Comparison of ENCODE assay signal across 9 mouse cellular contexts in genomic region chr6:90462841-90463227, GRCm38 (mm10). TPM values are rescaled to one million over a fixed set of nuclear protein-coding genes. Genes with fewer than 3 reads are reported as not detected.
DNase-seq lines count a peak whose midpoint lies in the region; ATAC-seq and TF ChIP-seq lines count a peak whose summit lies in the region.
"Had no signal": no experiment of that assay in that cellular context is flagged by ENCODE, and none has a peak within 500 bp of the region (broad histone marks: within the 10 kb centered on the region; RNA-seq: fewer than 3 reads in every experiment).

No protein-coding gene starts in this region.

- H3K4me2 ChIP-seq in forebrain, embryonic 15.5 days (replicated peaks): peak overlapping the region; percentile 100
- H3K4me2 ChIP-seq in kidney, postnatal 0 days (ENCODE audit: low read length): peak overlapping the region; percentile 99
- H3K4me2 ChIP-seq in midbrain, embryonic 16.5 days (ENCODE audit: low read length): peak overlapping the region; percentile 97

- peak overlapping the region; percentile 24; the same call in 1 of the 2 replicates for H3K27ac ChIP-seq in forebrain, embryonic 15.5 days (replicated peaks)
- peak overlapping the region; percentile 91 for H3K27ac ChIP-seq in kidney, postnatal 0 days
- H3K27ac ChIP-seq in midbrain, embryonic 16.5 days (ENCODE audit: low read length): peak overlapping the region; percentile 70

- DNase-seq in layer of hippocampus, adult 8-10 months (ENCODE audit: low spot score in 2 of 2): peak; percentile 44 to 50
- DNase-seq in layer of hippocampus, adult 11-12 months (ENCODE audit: low spot score): no peak
- peak; percentile 46 for DNase-seq in cerebellum, adult 8-10 months
- peak; percentile 22 for DNase-seq in kidney, postnatal 0 days (ENCODE audit: low spot score)
- DNase-seq in urinary bladder, postnatal 14 days (ENCODE audit: low spot score): no peak
- DNase-seq in gastrocnemius, adult 18-20 months (ENCODE audit: low spot score): no peak

- H3K27me3 ChIP-seq in forebrain, embryonic 15.5 days: peaks cover 13% of the 10 kb centered on the region
- H3K27me3 ChIP-seq in kidney, postnatal 0 days (ENCODE audit: insufficient read depth, low read length): no peaks in the 10 kb centered on the region
- H3K27me3 ChIP-seq in midbrain, embryonic 16.5 days (ENCODE audit: control insufficient read depth, insufficient read depth, low read depth, low read length): peaks cover 9% of the 10 kb centered on the region; the same call in 1 of the 2 replicates

- peak overlapping the region; percentile 69 for H3K4me3 ChIP-seq in forebrain, embryonic 15.5 days
- peak overlapping the region; percentile 71 for H3K4me3 ChIP-seq in kidney, postnatal 0 days (replicated peaks; ENCODE audit: low read depth, low read length)
- H3K4me3 ChIP-seq in midbrain, embryonic 16.5 days (ENCODE audit: low read depth, low read length): peak overlapping the region; percentile 74

- no peak for TF ChIP-seq CTCF in kidney, postnatal 0 days (IDR thresholded peaks at IDR 0.05; ENCODE audit: low read depth)

- peak; percentile 38; the same call in 1 of the 2 replicates for ATAC-seq in forebrain, embryonic 15.5 days (replicated peaks)
- peak; percentile 52 for ATAC-seq in kidney, postnatal 0 days (replicated peaks; ENCODE audit: low FRiP score, low read depth)
- peak; percentile 53; the same call in 1 of the 2 replicates for ATAC-seq in midbrain, embryonic 16.5 days

- H3K9me3 ChIP-seq in forebrain, embryonic 15.5 days: no peaks in the 10 kb centered on the region
- no peaks in the 10 kb centered on the region for H3K9me3 ChIP-seq in kidney, postnatal 0 days (replicated peaks; ENCODE audit: low read length)
- H3K9me3 ChIP-seq in midbrain, embryonic 16.5 days (replicated peaks; ENCODE audit: control insufficient read depth, low read length, poor library complexity, severe bottlenecking): no peaks in the 10 kb centered on the region

- H3K9ac ChIP-seq in forebrain, embryonic 15.5 days (replicated peaks): peak overlapping the region; percentile 62
- peak overlapping the region; percentile 81 for H3K9ac ChIP-seq in kidney, postnatal 0 days (ENCODE audit: low read depth, low read length)
- H3K9ac ChIP-seq in midbrain, embryonic 16.5 days (ENCODE audit: low read depth, low read length): peak overlapping the region; percentile 70

- WGBS in forebrain, embryonic 15.5 days: under 1% methylated on average over 38 of the region's 38 CpGs
- WGBS in kidney, postnatal 0 days: under 1% methylated on average over 38 of the region's 38 CpGs
- 0% methylated on average over 38 of the region's 38 CpGs for WGBS in midbrain, embryonic 16.5 days

- peaks cover 20% of the 10 kb centered on the region for H3K4me1 ChIP-seq in forebrain, embryonic 15.5 days
- no peaks in the 10 kb centered on the region for H3K4me1 ChIP-seq in kidney, postnatal 0 days (replicated peaks; ENCODE audit: insufficient read depth, low read length)
- peaks cover 10% of the 10 kb centered on the region for H3K4me1 ChIP-seq in midbrain, embryonic 16.5 days (ENCODE audit: control insufficient read depth, insufficient read depth, low read length)

- no peaks in the 10 kb centered on the region for H3K36me3 ChIP-seq in forebrain, embryonic 15.5 days
- H3K36me3 ChIP-seq in kidney, postnatal 0 days (ENCODE audit: insufficient read depth, low read length): peaks cover 7% of the 10 kb centered on the region; the same call in 1 of the 2 replicates
- H3K36me3 ChIP-seq in midbrain, embryonic 16.5 days (ENCODE audit: control insufficient read depth, insufficient read depth, low read length): no peaks in the 10 kb centered on the region

RNA-seq across cellular contexts. Expression of gene Klf15, which starts 0.5 kb away (rescaled TPM):
- 10 to 100 TPM; 29.8 to 38.5 (median 34.8) TPM for total RNA-seq in layer of hippocampus, adult 8-10 months (2022)
- polyA plus RNA-seq in forebrain, embryonic 15.5 days (2015; fragmentation: Nextera tagmentation; extraction: Ambion mirVana): 12.9 and 13.1 TPM in 2 replicates
- 17.1 and 20.8 TPM in 2 replicates for polyA plus RNA-seq in kidney, postnatal 0 days (2015; fragmentation: Nextera tagmentation; extraction: Ambion mirVana)
- polyA plus RNA-seq in midbrain, embryonic 16.5 days (2015; fragmentation: Nextera tagmentation; extraction: Ambion mirVana): 12.6 and 17.5 TPM in 2 replicates
- 10 to 100 TPM; 33.8 to 73.0 TPM for total RNA-seq in gastrocnemius, adult 18-20 months (2021)
- total RNA-seq: hematopoietic stem cell, adult 5-6 weeks had no signal

RNA-seq across cellular contexts. Expression of gene Aldh1l1, which starts 23.4 kb away (rescaled TPM):
- 10 to 100 TPM; 40.8 to 52.0 (median 45.5) TPM for total RNA-seq in layer of hippocampus, adult 8-10 months (2022)
- polyA plus RNA-seq in forebrain, embryonic 15.5 days (2015; fragmentation: Nextera tagmentation; extraction: Ambion mirVana): 29.0 and 35.6 TPM in 2 replicates
- polyA plus RNA-seq in kidney, postnatal 0 days (2015; fragmentation: Nextera tagmentation; extraction: Ambion mirVana): 42.8 and 47.1 TPM in 2 replicates
- polyA plus RNA-seq in midbrain, embryonic 16.5 days (2015; fragmentation: Nextera tagmentation; extraction: Ambion mirVana): 46.5 and 72.2 TPM in 2 replicates
- total RNA-seq in gastrocnemius, adult 18-20 months (2021): 1 to 10 TPM; 3.5 to 4.2 TPM

RNA-seq across cellular contexts. Expression of gene Cfap100, which starts 34.2 kb away (rescaled TPM):
- 10 to 100 TPM; 12.1 to 18.5 (median 13.7) TPM for total RNA-seq in layer of hippocampus, adult 8-10 months (2022)
- polyA plus RNA-seq in forebrain, embryonic 15.5 days (2015; fragmentation: Nextera tagmentation; extraction: Ambion mirVana): 3.9 and 5.3 TPM in 2 replicates
- 0.48 and 0.71 TPM in 2 replicates for polyA plus RNA-seq in kidney, postnatal 0 days (2015; fragmentation: Nextera tagmentation; extraction: Ambion mirVana)
- 8.4 TPM in 2 replicates for polyA plus RNA-seq in midbrain, embryonic 16.5 days (2015; fragmentation: Nextera tagmentation; extraction: Ambion mirVana)
- under 1 TPM in 1 of 2 experiments, not detected in 1; 0.12 TPM for total RNA-seq in gastrocnemius, adult 18-20 months (2021)
- total RNA-seq: hematopoietic stem cell, adult 5-6 weeks had no signal

Comparison
In these comparisons a context has a peak if more than half of its experiments do, and no peak if none do; other contexts are left out.
1. DNase-seq: peak in layer of hippocampus, adult 8-10 months (2 of 2), cerebellum, adult 8-10 months (single experiment) and kidney, postnatal 0 days (single experiment); none in layer of hippocampus, adult 11-12 months (single experiment), urinary bladder, postnatal 14 days (single experiment) and gastrocnemius, adult 18-20 months (single experiment).
2. H3K27ac ChIP-seq: peak in every context shown above with its lines; median percentile 91 in kidney, postnatal 0 days; 70 in midbrain, embryonic 16.5 days; 24 in forebrain, embryonic 15.5 days.
3. Peak in every context shown above with its lines, with median percentiles within 50 percentile points of each other: ATAC-seq, H3K4me2 ChIP-seq, H3K4me3 ChIP-seq and H3K9ac ChIP-seq.